In genomic region chr6:98996346-98996745, GRCm38 (mm10) we compare ENCODE assay signal across 21 mouse cellular contexts.
"Had no signal": no experiment of that assay in that cellular context is flagged by ENCODE, and none has a peak within 500 bp of the region (broad histone marks: within the 10 kb centered on the region; RNA-seq: fewer than 3 reads in every experiment).

No protein-coding gene starts in this region.

- H3K27me3 ChIP-seq: intestine, embryonic 15.5 days; limb, embryonic 13.5 days; liver, embryonic 15.5 days; midbrain, embryonic 12.5 days; midbrain, embryonic 15.5 days; stomach, embryonic 15.5 days had no signal

- DNase-seq: kidney, adult 11 months; kidney, adult 8-10 months; kidney, postnatal 14 days; kidney, postnatal 4 days; layer of hippocampus, adult 9-11 months; liver; lung, adult 2 months; lung, postnatal 14 days; lung, postnatal 4 days; right cerebral cortex, adult 18-20 months; right cerebral cortex, postnatal 14 days; spleen, adult 18-20 months; thymus, postnatal 25 days had no signal

- H3K9ac ChIP-seq: intestine, embryonic 15.5 days; limb, embryonic 13.5 days; liver, embryonic 15.5 days; midbrain, embryonic 12.5 days; midbrain, embryonic 15.5 days; stomach, embryonic 15.5 days had no signal

- ATAC-seq: intestine, embryonic 15.5 days; midbrain, embryonic 15.5 days had no signal

- H3K36me3 ChIP-seq: intestine, embryonic 15.5 days; limb, embryonic 10.5 days; midbrain, embryonic 12.5 days; midbrain, embryonic 15.5 days; stomach, embryonic 15.5 days had no signal

- H3K4me2 ChIP-seq: intestine, embryonic 15.5 days; limb, embryonic 13.5 days; liver, embryonic 15.5 days; midbrain, embryonic 12.5 days; midbrain, embryonic 15.5 days; stomach, embryonic 15.5 days had no signal

- H3K27ac ChIP-seq: intestine, embryonic 15.5 days; layer of hippocampus, adult 2 months; limb, embryonic 10.5 days; limb, embryonic 13.5 days; liver, embryonic 15.5 days; midbrain, embryonic 12.5 days; midbrain, embryonic 15.5 days; stomach, embryonic 15.5 days had no signal

- H3K4me3 ChIP-seq: intestine, embryonic 15.5 days; layer of hippocampus, adult 2 months; limb, embryonic 10.5 days; limb, embryonic 13.5 days; liver, embryonic 15.5 days; midbrain, embryonic 12.5 days; midbrain, embryonic 15.5 days; stomach, embryonic 15.5 days had no signal

- H3K9me3 ChIP-seq: intestine, embryonic 15.5 days; limb, embryonic 10.5 days; limb, embryonic 13.5 days; liver, embryonic 15.5 days; midbrain, embryonic 12.5 days; midbrain, embryonic 15.5 days; stomach, embryonic 15.5 days had no signal
